Mouse (Mus musculus): ENCODE data around the gene Tgfbr1.

The Tgfbr1 gene

GRCm38 (mm10) chr4:47424376-47424775 is 71.4 kb downstream of the Tgfbr1 start:
- WGBS = 60% methylated on average over 2 of the region's 2 CpGs

- WGBS = 91% methylated on average over 16 of the region's 16 CpGs
Observed at GRCm38 (mm10) chr4:47425247-47425830, 72.3 kb downstream of the Tgfbr1 start.

GRCm38 (mm10) chr4:47427606-47428005 is 74.6 kb downstream of the Tgfbr1 start:
- 77% methylated on average over 3 of the region's 3 CpGs for WGBS

DNA sequence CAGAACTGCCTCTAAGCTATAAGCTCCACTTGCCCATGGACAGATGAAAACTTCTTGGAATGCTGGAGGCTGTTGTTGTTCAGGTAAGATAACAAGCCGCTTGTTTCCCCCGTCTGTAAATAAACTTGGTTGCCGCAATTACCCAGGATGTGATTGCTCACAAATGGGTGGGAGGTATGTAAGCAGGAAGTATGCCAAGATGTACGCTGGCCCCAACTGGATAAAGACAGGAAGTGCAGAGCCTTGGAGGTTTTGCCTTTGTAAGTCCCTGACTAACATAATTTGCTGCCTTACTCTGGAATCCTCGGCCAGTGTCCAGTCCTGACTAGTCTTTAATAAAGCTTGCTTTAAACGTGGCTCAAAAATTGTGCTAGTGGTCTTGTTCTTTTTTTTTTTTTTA is 77.5 kb downstream of the Tgfbr1 start:
- 59% methylated on average over 6 of the region's 6 CpGs for WGBS

DNA sequence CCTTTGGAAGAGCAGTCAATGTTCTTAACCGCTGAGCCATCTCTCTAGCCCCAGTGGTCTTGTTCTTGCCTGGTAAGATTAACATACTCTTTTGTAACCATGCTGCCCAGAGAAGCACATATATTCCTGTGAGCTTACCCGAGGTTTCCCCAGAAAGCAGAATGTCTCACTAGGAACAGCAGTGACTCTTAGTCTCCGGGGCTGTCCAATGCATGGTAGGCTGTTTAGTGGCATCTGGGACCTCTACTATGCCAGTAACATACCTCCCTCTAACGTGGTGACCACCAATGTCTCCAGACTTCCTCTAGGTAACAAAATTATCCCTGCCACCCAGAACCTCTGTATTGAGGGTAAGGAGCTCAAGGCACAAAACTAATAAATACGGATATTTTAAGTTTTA is 78.1 kb downstream of the Tgfbr1 start:
- 89% methylated on average over 5 of the region's 5 CpGs for WGBS

- 88% methylated on average over 7 of the region's 7 CpGs for WGBS
Observed at GRCm38 (mm10) chr4:47432766-47433165, 79.7 kb downstream of the Tgfbr1 start.

DNA sequence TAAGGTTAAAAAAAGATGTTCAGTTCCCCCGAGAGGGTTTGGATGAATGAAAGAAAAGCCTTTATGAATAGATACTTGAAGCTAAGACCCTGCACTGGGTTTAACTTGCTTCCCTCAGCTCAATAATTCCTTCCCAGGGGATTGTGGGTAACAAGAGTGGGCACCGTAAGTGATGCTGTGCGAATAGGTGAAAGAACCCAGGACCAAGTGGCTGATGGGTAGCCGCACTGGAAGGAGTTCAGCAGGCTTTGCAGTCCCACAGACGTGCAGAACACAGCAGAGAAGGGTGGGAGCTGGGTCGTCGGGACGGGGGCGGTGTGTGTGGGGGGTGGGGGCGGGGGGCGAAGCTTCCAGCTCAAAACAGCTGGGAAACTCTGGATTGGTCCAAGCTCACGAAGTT is 82.1 kb downstream of the Tgfbr1 start:
- WGBS = 72% methylated on average over 12 of the region's 12 CpGs

- 86% methylated on average over 28 of the region's 28 CpGs for WGBS
Observed at GRCm38 (mm10) chr4:47435566-47436360, 82.7 kb downstream of the Tgfbr1 start.

- under 1% methylated on average over 33 of the region's 33 CpGs for WGBS
Observed at GRCm38 (mm10) chr4:47437365-47438340, 84.6 kb downstream of the Tgfbr1 start.

GRCm38 (mm10) chr4:47438956-47439355 is 85.9 kb downstream of the Tgfbr1 start:
- WGBS = 93% methylated on average over 6 of the region's 6 CpGs

GRCm38 (mm10) chr4:47440951-47441350 is 87.9 kb downstream of the Tgfbr1 start:
- WGBS = 64% methylated on average over 11 of the region's 11 CpGs

DNA sequence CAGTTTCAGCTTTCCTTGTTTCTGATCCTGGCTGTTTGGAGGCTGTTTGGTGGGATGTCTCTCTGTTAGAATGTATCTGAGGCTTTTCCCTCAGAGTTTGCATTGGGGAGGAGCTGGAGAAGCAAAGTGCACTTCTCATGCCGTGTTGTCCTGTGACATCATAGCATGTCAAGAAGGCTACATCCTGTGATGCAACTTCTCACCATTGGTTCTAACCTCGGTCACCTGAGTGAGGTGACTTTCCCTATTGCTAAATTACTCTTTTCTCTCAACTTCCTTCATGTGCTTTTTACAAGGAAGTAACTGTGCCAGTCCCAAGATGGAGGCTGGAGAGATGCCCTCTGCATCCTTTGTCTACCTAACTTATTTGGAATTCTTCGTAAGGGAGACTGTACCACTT is 95.5 kb downstream of the Tgfbr1 start:
- 87% methylated on average over 3 of the region's 3 CpGs for WGBS

GRCm38 (mm10) chr4:47449116-47449515 is 96.1 kb downstream of the Tgfbr1 start:
- 59% methylated on average over 5 of the region's 5 CpGs for WGBS

DNA sequence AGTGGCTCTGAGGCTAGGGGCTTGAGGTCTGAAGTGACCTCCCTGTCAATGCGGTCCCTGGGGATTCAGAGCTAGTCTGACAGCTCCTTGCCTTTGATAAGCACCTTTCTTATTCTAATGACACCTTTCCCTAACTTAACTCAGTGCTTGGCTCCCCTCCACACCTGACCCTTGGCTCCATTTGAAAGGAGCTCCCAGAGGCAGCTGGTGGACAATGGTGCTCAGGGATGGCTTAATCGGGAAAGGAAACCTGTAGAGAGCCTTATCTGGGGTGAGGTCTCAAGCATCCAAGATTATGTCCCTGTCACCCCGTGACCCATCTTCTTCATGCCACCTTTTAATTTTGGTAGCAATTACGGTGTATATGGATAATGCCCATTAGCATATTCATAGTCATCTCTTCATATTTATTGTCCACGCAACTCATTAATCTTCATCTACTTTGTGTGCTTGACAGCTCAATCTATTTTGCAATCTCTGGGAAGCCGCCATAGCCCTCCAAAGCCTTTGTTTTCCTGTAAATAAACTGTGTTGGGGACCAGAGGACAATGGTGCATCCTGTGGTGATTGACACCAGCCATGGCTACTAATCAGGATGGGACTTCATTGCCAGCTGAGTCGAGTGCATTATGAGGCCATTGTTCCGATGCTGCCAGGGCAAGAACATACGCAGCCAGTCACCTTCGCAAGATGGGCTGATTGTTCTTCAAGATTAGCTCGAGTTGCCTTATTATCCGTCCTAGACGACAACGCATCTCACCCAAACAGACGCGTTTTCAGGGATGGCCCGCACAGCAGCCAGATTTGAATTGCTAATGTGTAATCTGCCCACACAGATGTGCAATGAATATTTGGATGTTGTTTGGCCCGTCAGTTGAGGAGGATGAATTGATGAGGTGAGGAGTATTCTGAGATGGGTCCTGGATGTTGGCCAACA is 96.8 kb downstream of the Tgfbr1 start:
- 28% methylated on average over 18 of the region's 18 CpGs for WGBS
